Mouse (Mus musculus) liver, embryonic 15.5 days (tissue): ENCODE results near the gene B9d1. TPM values are rescaled to one million over a fixed set of nuclear protein-coding genes. Genes with fewer than 3 reads are reported as not detected.

Experiments
- ATAC-seq: fragments of 200-750 bp; cut with Nextera tagmentation; 2 replicates; pipeline ENCODE4 v1.8.0; 2017; ENCODE audit warnings: moderate number of reproducible peaks, mild to moderate bottlenecking, moderate library complexity; ENCODE audit not compliant: insufficient read depth
- H3K27ac ChIP-seq: fragments of 300-500 bp; sonication (generic); replicated peaks from 2 replicates; pipeline ENCODE4 v1.5.1; 2015; ENCODE audit warnings: mild to moderate bottlenecking, inconsistent platforms
- H3K27me3 ChIP-seq: fragments of 300-500 bp; sonication (generic); 2 replicates; pipeline ENCODE4 v1.6.1; 2015; ENCODE audit warnings: mild to moderate bottlenecking, inconsistent platforms
- H3K36me3 ChIP-seq: fragments of 300-500 bp; sonication (generic); replicated peaks from 2 replicates; pipeline ENCODE4 v1.6.1; 2015; ENCODE audit warnings: moderate library complexity, mild to moderate bottlenecking, inconsistent platforms
- H3K4me1 ChIP-seq: fragments of 300-500 bp; sonication (generic); replicated peaks from 2 replicates; pipeline ENCODE4 v1.6.1; 2015; ENCODE audit warnings: inconsistent platforms
- H3K4me2 ChIP-seq: fragments of 300-500 bp; sonication (generic); 2 replicates; pipeline ENCODE4 v1.6.1; 2015; ENCODE audit warnings: moderate library complexity, mild to moderate bottlenecking, inconsistent platforms
- H3K4me3 ChIP-seq: fragments of 300-500 bp; sonication (generic); replicated peaks from 2 replicates; pipeline ENCODE4 v1.5.1; 2015; ENCODE audit warnings: mild to moderate bottlenecking, inconsistent platforms
- H3K9ac ChIP-seq: fragments of 300-500 bp; sonication (generic); 2 replicates; pipeline ENCODE4 v1.6.1; 2015; ENCODE audit warnings: moderate library complexity, mild to moderate bottlenecking, inconsistent platforms
- H3K9me3 ChIP-seq: fragments of 300-500 bp; sonication (generic); replicated peaks from 2 replicates; pipeline ENCODE4 v1.6.1; 2016; ENCODE audit warnings: inconsistent platforms
- WGBS: fragments of 180-500 bp; shearing (Covaris S2); methylation state at CpG from one replicate; pipeline ENCODE4 v1.1.7; 2015; ENCODE audit warnings: mixed read lengths; ENCODE audit not compliant: insufficient replicate concordance; 5-methylcytosine and 5-hydroxymethylcytosine counted together
- polyA plus RNA-seq: library from polyadenylated mRNA; unstranded; fragments of >200 nt; fragmentation: Nextera tagmentation; extraction: Ambion mirVana; gene quantifications from 2 replicates; pipeline ENCODE4 v1.2.1, GENCODE M21; 2015

B9d1 gene
- polyA plus RNA-seq = 1.6 and 1.8 TPM in 2 replicates

- H3K9me3 ChIP-seq = no peaks in the 10 kb centered on the region
- peaks cover 11% of the 10 kb centered on the region for H3K4me1 ChIP-seq
- no peak within 1 kb of the TSS for H3K27ac ChIP-seq
- under 1% methylated on average over 39 of the region's 39 CpGs for WGBS
- no peaks in the 10 kb centered on the region for H3K36me3 ChIP-seq
- peak within 1 kb of the TSS; percentile 65 for H3K4me3 ChIP-seq
- peak within 1 kb of the TSS; percentile 55 for H3K9ac ChIP-seq
- ATAC-seq = peak; percentile 83
- peak within 1 kb of the TSS; percentile 76 for H3K4me2 ChIP-seq
- H3K27me3 ChIP-seq = peaks cover 6% of the 10 kb centered on the region; the same call in 1 of the 2 replicates
Observed at GRCm38 (mm10) chr11:61504713-61505257, at the start of gene B9d1. B9d1 (plus strand) TSS chr11:61505144.

GRCm38 (mm10) chr11:61464071-61464470, 40.9 kb upstream of the B9d1 start:
- Histone ChIP-seq H3K4me1 (0 out of 2 replicates have a peak, but pooled peaks cover 4% of the 10 kb centered on the region), H3K4me3 (no peak overlapping the region), H3K9ac (no peak overlapping the region), H3K9me3 (no peaks in the 10 kb centered on the region), H3K4me2 (no peak overlapping the region), H3K27me3 (no peaks in the 10 kb centered on the region), H3K27ac (no peak overlapping the region), H3K36me3 (no peaks in the 10 kb centered on the region)
- WGBS = 49% methylated on average over 2 of the region's 2 CpGs
- no peak for ATAC-seq

GRCm38 (mm10) chr11:61465422-61465821, 39.5 kb upstream of the B9d1 start:
- ATAC-seq = no peak
- no peak overlapping the region for H3K4me2 ChIP-seq
- peaks cover 7% of the 10 kb centered on the region; the same call in 1 of the 2 replicates for H3K4me1 ChIP-seq
- H3K27ac ChIP-seq = no peak overlapping the region
- H3K9me3 ChIP-seq = no peaks in the 10 kb centered on the region
- H3K4me3 ChIP-seq = no peak overlapping the region
- H3K27me3 ChIP-seq = no peaks in the 10 kb centered on the region
- 45% methylated on average over 4 of the region's 4 CpGs for WGBS
- no peak overlapping the region for H3K9ac ChIP-seq
- H3K36me3 ChIP-seq = no peaks in the 10 kb centered on the region

- peaks cover 7% of the 10 kb centered on the region; the same call in 1 of the 2 replicates for H3K4me1 ChIP-seq
- no peak overlapping the region for H3K9ac ChIP-seq
- no peak overlapping the region for H3K4me3 ChIP-seq
- H3K9me3 ChIP-seq = no peaks in the 10 kb centered on the region
- no peak for ATAC-seq
- H3K36me3 ChIP-seq = no peaks in the 10 kb centered on the region
- no peak overlapping the region for H3K27ac ChIP-seq
- WGBS = 56% methylated on average over 4 of the region's 4 CpGs
- H3K27me3 ChIP-seq = no peaks in the 10 kb centered on the region
- H3K4me2 ChIP-seq = no peak overlapping the region
Observed at GRCm38 (mm10) chr11:61468534-61468933, 36.4 kb upstream of the B9d1 start.

- Histone ChIP-seq H3K27me3 (no peaks in the 10 kb centered on the region), H3K36me3 (no peaks in the 10 kb centered on the region), H3K9ac (no peak overlapping the region), H3K9me3 (no peaks in the 10 kb centered on the region), H3K27ac (no peak overlapping the region), H3K4me1 (peaks cover 7% of the 10 kb centered on the region; the same call in 1 of the 2 replicates), H3K4me2 (no peak overlapping the region), H3K4me3 (no peak overlapping the region)
- 20% methylated on average over 7 of the region's 7 CpGs for WGBS
- no peak for ATAC-seq
Observed at GRCm38 (mm10) chr11:61469317-61469917, 35.5 kb upstream of the B9d1 start.

- no peak for ATAC-seq
Observed at GRCm38 (mm10) chr11:61470880-61471279, 34.1 kb upstream of the B9d1 start.

GRCm38 (mm10) chr11:61473630-61474029, 31.3 kb upstream of the B9d1 start:
- no peak for ATAC-seq
- no peaks in the 10 kb centered on the region for H3K9me3 ChIP-seq
- no peaks in the 10 kb centered on the region for H3K27me3 ChIP-seq
- no peak overlapping the region for H3K27ac ChIP-seq
- H3K36me3 ChIP-seq = no peaks in the 10 kb centered on the region
- H3K4me3 ChIP-seq = no peak overlapping the region
- no peak overlapping the region for H3K4me2 ChIP-seq
- WGBS = 50% methylated on average over 4 of the region's 4 CpGs
- peaks cover 6% of the 10 kb centered on the region; the same call in 1 of the 2 replicates for H3K4me1 ChIP-seq
- H3K9ac ChIP-seq = no peak overlapping the region

More at GRCm38 (mm10) chr11:61470880-61471279, 34.1 kb upstream of the B9d1 start:
- Histone ChIP-seq H3K36me3 (no peaks in the 10 kb centered on the region), H3K9ac (no peak overlapping the region), H3K9me3 (no peaks in the 10 kb centered on the region), H3K4me3 (no peak overlapping the region), H3K4me1 (peaks cover 7% of the 10 kb centered on the region; the same call in 1 of the 2 replicates), H3K4me2 (no peak overlapping the region), H3K27ac (no peak overlapping the region), H3K27me3 (no peaks in the 10 kb centered on the region)

- H3K4me3 ChIP-seq = no peak overlapping the region
- no peak overlapping the region for H3K9ac ChIP-seq
- 56% methylated on average over 12 of the region's 12 CpGs for WGBS
- no peak overlapping the region for H3K27ac ChIP-seq
- H3K4me1 ChIP-seq = no peaks in the 10 kb centered on the region
- no peaks in the 10 kb centered on the region for H3K36me3 ChIP-seq
- no peak overlapping the region for H3K4me2 ChIP-seq
- H3K9me3 ChIP-seq = no peaks in the 10 kb centered on the region
- no peak for ATAC-seq
- H3K27me3 ChIP-seq = no peaks in the 10 kb centered on the region; the same call in 1 of the 2 replicates
Observed at GRCm38 (mm10) chr11:61476786-61477382, 28.1 kb upstream of the B9d1 start.

- no peak for ATAC-seq
- Histone ChIP-seq H3K9me3 (no peaks in the 10 kb centered on the region), H3K9ac (no peak overlapping the region), H3K36me3 (no peaks in the 10 kb centered on the region), H3K4me3 (no peak overlapping the region), H3K27me3 (no peaks in the 10 kb centered on the region; the same call in 1 of the 2 replicates), H3K4me2 (no peak overlapping the region), H3K27ac (no peak overlapping the region), H3K4me1 (no peaks in the 10 kb centered on the region)
- 65% methylated on average over 17 of the region's 17 CpGs for WGBS
Observed at GRCm38 (mm10) chr11:61477566-61478508, 27.1 kb upstream of the B9d1 start.

- H3K27ac ChIP-seq = no peak overlapping the region
- H3K9me3 ChIP-seq = no peaks in the 10 kb centered on the region
- H3K36me3 ChIP-seq = no peaks in the 10 kb centered on the region
- 48% methylated on average over 4 of the region's 4 CpGs for WGBS
- H3K4me1 ChIP-seq = no peaks in the 10 kb centered on the region
- no peak for ATAC-seq
- no peak overlapping the region for H3K9ac ChIP-seq
- H3K4me2 ChIP-seq = no peak overlapping the region
- H3K4me3 ChIP-seq = no peak overlapping the region
- H3K27me3 ChIP-seq = no peaks in the 10 kb centered on the region; the same call in 1 of the 2 replicates
Observed at GRCm38 (mm10) chr11:61478788-61479187, 26.2 kb upstream of the B9d1 start.
